Mouse (Mus musculus) megakaryocyte, embryonic 14.5 days (primary cell): ENCODE data around the gene 1110002E22Rik.

Experiments
- FLI1 ChIP-seq: IDR thresholded peaks from 2 replicates; pipeline ENCODE4 v1.6.1; 2012; ENCODE audit warnings: low read length, inconsistent platforms, mixed read lengths
- GATA1 ChIP-seq: IDR thresholded peaks from 3 replicates; pipeline ENCODE4 v1.6.1; 2012; ENCODE audit warnings: mixed read lengths, low read length, inconsistent platforms, borderline replicate concordance

GRCm38 (mm10) chr3:138130692-138131091, 65.8 kb downstream of the 1110002E22Rik start:
- TF ChIP-seq GATA1 (no peak), FLI1 (no peak)
